12 mouse cellular contexts compared by ENCODE assay signal in the genomic region with DNA sequence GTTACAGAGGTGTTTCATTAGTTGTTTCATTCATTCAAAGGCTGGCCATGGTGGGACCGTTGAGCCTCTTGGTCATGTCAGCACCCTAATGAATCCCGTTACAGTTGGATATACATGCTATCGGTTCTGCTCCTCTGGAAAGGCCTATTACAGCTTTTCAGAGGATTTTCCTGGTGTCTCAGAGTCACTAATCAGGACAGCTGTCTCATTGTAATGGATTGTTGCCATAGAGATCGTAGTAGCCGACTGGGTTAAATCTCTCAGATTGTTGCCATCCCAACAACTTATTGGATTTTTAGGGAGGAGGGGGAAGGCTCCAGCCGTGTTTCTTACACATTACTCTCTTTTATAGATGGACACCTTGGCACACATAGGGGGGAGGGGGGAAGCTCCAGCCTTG.
"Had no signal": no experiment of that assay in that cellular context is flagged by ENCODE, and none has a peak within 500 bp of the region (broad histone marks: within the 10 kb centered on the region; RNA-seq: fewer than 3 reads in every experiment).

No protein-coding gene starts in this region.

- H3K9ac ChIP-seq: kidney, embryonic 15.5 days; limb, embryonic 13.5 days; liver, embryonic 15.5 days; stomach, embryonic 15.5 days had no signal

- H3K36me3 ChIP-seq: kidney, embryonic 15.5 days; limb, embryonic 13.5 days; liver, embryonic 15.5 days; stomach, embryonic 15.5 days had no signal

- H3K4me2 ChIP-seq: kidney, embryonic 15.5 days; limb, embryonic 13.5 days; liver, embryonic 11.5 days; liver, embryonic 15.5 days; stomach, embryonic 15.5 days had no signal

- H3K4me1 ChIP-seq: limb, embryonic 13.5 days; liver, embryonic 15.5 days; stomach, embryonic 15.5 days had no signal

- DNase-seq: kidney, adult 2 months; kidney, postnatal 14 days; left cerebral cortex, postnatal 4 days; lung, adult 2 months; lung, postnatal 36 days; thymus, adult 2 months; thymus, postnatal 25 days had no signal

- H3K27ac ChIP-seq: kidney, embryonic 15.5 days; limb, embryonic 13.5 days; liver, embryonic 15.5 days; stomach, embryonic 15.5 days had no signal

- H3K4me3 ChIP-seq: kidney, embryonic 15.5 days; limb, embryonic 13.5 days; liver, embryonic 15.5 days; stomach, embryonic 15.5 days had no signal

- H3K27me3 ChIP-seq: kidney, embryonic 15.5 days; limb, embryonic 13.5 days; liver, embryonic 15.5 days; stomach, embryonic 15.5 days had no signal

- H3K9me3 ChIP-seq: kidney, embryonic 15.5 days; limb, embryonic 13.5 days; liver, embryonic 15.5 days; stomach, embryonic 15.5 days had no signal
